Mouse (Mus musculus) gastrocnemius, adult 18-20 months (tissue): Measurements from ENCODE around the gene Nrp1. TPM values are rescaled to one million over a fixed set of nuclear protein-coding genes. Genes with fewer than 3 reads are reported as not detected.

Experiments
- DNase-seq: peaks from one replicate; pipeline ENCODE4 v3.0.0; 2021; ENCODE audit warnings: low spot score
- total RNA-seq, 2 experiments: library from RNA; stranded (reverse); gene quantifications; 2 replicates each; pipeline ENCODE4 v1.2.3; 2021

Gene Nrp1
- total RNA-seq, 2 experiments from 2014 or later = 23.7 to 29.0 TPM

DNA sequence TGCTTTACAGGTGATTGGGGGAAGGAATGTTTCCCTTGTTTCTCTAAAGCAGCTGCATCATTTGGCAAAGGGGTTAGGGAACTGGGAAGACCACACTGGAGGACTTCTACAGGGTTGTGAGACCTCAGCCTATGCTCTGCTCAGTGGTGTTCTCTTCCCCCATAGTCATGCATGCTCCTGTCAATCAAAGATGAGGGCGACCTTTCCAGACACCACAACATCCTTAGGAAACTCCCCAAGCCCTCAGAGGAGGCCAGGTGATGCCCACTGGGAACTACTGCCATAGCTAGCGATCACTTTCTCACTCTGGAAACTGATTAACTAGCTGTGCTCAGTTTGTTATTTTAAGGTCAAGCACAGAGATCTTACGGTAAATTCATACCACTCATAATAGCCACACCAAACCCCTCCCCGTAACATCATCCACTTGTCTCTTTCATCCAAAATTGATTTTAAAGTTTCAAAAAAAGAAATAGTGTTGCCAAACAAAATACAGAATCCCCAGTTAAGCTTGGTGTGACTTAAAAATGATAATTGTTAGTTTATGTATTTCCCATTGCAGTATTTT lies 105.7 kb downstream of the Nrp1 start:
- no peak for DNase-seq

DNA sequence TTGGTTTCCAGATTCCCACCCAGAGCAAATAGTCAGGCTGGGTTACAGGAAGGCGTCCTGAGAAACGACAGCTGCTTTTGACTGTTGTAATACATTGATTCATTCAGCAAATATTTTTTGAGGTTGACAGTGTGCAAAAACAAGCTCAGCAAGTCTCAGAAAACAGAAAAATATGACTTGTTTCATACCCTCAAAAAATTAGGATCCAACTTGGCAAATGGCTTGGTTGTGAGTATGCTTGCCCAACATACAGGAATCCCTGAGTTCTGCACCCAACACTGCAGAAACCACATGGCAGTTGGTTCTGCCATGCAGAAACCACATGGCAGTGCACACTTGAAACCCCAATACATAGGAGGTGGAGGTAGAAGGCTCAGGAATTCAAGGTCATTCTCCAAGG lies 107.1 kb downstream of the Nrp1 start:
- DNase-seq = no peak

DNA sequence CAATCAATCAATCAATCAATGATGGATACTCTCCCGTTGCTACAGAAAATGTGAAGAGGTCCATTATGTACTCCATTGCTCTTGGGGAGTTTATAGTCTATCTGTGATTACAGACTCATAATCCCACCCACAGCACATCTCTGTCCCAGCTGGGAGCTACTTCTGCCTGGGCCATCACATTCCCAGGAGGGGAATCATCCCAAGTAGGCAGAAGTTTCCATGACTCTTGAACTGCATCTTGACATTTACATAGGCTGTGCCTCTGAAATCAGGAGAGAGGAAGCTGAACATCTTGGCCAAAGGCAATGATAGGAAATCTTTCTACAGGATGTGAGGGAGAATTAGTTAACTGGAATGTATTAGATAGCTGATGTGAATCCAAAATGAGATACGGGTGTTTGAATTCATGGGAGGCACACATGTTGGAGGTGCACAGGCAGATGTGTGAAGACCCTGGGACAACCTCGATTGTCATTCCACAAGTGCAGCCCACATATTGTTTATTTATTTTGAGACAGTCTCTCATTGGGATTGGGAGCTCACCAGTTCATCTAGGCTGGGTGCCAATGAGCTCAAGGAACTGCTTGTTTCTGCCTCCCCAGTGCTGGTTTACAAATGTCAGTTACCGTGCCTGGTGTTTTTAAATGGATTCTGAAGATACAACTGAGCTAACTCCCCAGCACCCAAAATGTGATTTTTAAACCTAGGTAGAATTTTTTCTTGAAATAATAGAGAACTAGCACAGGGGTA lies 108.5 kb downstream of the Nrp1 start:
- no peak for DNase-seq

DNA sequence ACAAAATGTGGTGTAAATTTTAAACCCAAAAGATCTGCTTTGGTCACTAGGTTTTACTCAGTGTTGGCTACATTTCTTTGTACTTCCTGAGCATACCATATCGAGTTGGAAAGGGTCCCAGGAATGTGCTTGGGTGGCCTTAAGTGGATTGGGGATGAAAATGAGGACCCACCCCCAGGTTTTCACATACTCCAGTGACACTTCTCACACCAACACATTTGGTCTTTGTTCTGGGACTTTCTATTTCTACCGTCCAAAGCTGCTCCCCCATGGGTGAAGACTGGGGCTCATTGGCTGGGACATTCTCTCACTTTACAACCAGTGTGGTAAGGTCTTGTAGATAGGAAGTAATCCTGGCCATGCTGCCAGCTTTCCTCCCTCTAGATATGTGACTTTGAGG lies 111.7 kb downstream of the Nrp1 start:
- no peak for DNase-seq

DNA sequence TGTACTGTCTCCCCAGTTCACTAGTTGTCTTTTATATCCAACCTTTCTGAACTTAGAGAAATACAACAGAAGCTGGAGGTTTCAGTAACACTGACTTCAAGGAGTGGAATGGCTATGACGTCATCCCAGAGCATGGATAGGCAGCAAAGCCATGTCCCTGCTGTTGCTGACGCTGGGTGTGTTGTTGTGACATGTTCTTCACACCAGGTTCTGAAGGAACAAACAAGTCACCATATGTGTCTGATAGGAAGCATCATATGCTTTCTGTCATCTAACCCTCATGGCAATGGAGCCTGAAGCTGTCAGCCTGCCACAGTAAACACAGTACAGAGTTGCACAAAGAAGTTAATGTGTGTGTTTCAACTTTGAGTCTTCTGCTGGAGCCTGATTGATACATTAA lies 112.8 kb downstream of the Nrp1 start:
- DNase-seq = no peak

DNA sequence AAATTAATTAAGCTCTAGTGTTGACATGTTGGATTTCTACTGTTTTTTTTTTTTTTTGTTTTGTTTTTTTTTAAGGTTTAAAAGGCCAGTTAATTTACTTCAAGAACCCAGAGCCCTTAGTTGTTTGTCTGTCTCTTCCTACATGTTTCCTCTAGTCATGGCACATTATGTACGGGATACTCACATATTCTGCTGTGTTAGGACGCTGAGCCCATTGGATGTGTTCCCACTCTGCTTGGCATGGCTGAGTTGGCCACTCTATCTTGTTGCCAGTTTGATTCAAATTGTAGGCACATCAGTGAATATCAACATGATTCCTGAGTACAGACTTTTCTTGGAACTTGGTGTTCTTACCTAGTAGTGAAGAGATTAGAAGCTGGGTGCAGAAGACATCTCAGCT lies 114.5 kb downstream of the Nrp1 start:
- DNase-seq = no peak

DNA sequence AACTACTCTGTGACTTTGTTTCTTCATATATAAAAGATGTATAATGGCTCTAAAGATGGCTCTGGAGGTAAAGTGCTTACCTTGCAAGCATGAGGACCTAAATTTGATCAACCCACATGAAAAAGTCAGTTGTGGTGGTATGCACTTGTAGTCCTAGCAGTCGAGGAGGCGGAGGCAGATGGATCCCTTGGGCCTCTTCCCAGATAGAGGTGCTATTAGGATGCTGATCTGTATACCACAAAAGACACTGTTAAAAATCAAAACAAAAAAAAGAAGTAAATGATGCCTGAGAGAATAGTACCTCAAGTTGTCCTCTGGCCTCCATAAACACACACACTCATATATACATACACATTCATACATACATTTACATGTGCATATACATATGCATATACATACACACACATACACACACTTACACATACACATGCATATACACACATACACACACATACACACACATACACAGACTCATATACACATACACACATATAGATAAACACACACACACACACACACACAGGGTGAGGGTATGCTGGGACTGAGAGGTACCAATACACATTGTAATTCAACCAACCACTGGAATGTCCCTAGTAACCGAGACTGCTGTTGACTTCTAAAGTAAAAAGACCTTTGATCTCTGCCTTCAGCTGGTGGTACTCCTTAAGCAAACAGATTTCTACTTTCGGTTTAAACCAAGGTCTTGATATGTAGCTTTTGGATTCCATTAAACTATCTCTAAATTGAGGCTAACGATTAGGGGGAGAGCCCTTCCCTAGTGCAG lies 115.2 kb downstream of the Nrp1 start:
- DNase-seq = no peak

DNA sequence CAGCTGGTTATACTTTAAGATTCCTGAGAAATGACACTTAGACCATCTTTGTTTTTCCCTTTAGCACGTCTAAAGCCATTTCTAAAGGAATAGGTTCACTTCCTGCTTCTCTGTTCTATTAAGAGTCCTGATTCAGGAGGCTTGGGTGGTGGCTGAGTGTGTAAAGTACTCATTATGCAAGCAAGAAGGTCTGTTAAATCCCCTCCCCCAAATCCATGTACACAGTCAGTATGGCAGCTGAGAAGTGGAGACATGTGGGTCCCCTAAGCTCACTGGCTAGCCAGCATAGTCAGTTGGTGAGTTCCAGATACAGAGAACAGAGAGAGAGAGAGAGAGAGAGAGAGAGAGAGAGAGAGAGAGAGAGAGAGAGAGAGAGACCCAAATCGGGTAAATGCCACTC lies 116.2 kb downstream of the Nrp1 start:
- no peak for DNase-seq

DNA sequence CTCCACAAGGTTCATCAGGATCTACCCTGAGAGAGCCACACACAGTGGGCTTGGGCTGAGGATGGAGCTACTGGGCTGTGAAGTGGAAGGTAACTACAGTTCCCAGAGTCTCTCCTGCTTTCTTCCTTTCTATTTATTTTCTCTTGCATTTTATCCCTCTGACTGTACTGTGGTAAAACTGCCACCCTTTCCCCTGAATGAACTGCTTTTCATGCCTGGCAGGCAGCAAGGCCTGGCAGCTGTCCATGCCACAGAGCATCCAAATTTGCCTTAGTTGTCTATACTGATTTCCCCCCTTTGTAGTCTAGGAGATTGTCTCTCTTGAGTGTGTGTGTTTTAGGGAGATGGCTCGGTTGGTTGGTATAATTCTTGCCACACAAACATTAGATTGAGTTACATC lies 117.8 kb downstream of the Nrp1 start:
- no peak for DNase-seq

DNA sequence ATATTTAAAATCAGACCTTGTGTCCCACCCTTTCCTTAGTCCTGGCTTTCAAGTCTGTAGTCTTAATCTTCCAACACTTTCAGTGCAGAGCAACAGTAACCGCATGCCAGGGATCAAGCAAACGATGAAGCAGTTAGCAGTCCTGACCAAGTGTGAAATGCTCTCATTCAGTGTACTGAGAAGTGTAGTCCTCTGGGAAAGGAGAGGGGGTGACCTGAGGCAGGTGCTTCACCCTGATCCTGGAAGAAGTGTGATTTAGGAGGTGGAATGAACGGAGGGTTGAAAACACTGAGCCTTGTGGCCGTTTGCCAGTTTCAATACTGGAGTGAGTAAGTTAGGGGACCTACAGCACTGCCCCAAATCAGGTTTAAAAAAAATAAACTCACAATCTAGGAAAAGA lies 119.6 kb downstream of the Nrp1 start:
- no peak for DNase-seq

DNA sequence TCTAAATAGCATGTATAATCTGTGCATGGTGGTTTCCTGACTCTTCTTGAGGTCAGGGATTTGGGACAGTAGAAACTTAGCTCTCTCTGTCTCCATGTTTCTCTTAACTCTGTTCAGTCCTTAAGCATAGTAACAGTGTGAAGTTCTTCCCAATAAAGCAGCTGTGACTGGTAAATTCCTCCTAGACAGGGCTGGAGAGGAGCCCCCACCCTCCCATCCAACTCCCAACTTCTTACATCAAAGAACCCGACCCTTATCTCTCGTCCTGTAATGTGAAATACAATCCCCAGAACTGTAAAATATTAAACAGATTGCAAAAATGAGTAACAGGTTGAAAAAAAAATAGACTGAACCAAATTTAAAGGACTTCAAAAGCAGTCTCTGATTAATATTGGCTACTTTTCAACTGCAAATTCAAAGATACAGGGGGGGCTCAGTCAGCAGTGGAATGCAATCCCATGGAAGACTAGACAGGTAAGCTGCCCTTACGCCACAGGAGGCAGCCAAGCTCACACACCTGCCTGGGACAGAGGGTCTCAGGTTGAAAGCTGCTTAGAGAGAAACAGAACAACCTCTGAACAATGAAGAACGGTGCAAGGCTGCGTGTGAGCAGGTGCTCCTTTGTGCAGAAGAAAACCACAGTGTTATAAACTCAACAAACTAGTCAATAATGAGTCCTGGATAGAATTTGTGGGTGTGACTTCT lies 121.1 kb downstream of the Nrp1 start:
- no peak for DNase-seq

DNA sequence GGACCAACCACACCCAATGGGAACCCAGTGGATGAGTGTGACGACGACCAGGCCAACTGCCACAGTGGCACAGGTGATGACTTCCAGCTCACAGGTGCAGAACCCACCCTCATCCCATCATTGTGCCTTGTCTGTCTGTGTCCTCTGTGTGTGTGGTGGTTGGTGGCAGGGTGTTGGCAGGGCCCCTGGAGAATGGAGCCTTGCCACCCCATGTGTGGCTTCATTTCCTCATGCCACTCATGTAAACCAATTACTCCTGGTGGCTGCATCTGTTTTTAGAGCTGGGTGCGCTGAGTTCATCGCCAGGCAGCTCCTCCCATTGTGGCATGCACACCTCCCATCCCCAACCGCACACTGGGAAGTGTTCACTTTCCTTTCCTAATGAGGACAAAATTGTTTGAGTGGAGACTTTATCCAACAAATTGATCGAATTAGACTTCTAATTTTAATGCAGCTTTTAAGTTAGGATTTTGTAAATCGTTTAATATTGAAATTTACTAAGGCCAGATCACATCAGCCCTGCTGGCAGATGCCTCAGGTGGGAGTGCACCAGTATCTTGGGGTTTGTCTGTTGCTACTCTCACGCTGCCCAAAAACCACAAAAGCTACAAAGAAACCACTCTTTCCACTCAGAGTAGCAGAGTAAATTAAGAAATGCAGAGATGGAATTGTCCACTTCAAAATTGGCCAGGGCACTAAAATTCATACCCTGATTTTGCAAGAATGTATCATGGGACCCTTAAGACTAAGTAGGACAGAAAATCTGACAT lies 122.7 kb downstream of the Nrp1 start:
- no peak for DNase-seq

DNA sequence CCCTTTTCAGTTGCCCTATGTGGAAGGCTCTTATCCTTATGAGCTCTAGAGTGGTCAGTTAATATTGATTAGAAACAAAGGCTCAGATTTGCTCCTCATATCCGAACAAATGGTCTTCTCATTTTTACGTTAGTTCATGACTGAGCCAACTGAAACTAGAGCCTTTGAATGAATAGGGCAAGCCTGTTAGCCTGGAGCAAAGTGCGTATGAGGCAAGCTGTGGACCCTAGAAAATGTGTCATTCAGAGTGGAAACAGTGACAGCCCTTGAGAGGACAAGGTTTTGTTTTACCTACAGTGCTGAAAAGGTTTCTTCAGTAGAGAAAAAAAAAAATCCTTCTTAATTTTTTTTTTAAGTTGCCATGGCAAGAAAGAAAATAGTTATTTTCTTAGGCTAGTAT lies 124.9 kb downstream of the Nrp1 start:
- DNase-seq = no peak

DNA sequence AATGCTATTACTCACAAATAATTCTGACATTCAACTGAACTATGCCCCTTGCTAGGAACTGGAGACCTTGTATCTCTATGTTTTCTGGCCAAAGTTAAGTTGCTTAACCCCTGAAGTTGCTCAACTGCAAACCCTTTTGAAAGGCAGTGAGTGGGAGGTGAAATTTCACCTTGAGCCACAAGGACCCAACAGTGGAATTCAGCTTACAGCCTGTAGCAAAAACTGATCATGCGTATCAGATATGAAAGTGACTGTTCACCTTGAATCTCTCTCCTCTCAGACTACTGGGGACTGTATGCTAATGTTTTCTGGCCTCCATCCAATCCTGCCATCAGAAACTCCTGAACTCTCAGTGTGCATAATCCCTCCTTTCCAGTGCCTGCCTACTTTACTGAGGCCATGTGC lies 126.3 kb downstream of the Nrp1 start:
- no peak for DNase-seq

DNA sequence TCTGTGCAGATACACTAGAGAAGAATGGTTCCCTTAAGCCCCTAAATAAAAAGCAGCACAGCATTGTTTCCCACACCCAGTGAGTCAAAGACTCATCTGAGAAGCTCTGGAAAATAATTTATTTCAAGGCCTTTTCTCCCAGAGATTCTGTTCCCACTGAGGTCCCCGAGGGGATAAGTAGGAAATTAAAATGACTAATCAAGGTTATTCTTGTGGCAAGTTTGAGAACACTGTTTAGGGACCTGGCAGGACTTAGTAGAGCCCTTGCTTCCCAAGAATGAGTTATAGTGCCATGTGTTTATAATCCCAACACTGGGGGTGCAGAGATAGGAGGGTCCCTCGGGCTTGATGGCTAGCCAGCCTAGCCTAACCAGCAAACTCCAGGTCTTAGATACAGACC lies 127.6 kb downstream of the Nrp1 start:
- peak; percentile 32 for DNase-seq

DNA sequence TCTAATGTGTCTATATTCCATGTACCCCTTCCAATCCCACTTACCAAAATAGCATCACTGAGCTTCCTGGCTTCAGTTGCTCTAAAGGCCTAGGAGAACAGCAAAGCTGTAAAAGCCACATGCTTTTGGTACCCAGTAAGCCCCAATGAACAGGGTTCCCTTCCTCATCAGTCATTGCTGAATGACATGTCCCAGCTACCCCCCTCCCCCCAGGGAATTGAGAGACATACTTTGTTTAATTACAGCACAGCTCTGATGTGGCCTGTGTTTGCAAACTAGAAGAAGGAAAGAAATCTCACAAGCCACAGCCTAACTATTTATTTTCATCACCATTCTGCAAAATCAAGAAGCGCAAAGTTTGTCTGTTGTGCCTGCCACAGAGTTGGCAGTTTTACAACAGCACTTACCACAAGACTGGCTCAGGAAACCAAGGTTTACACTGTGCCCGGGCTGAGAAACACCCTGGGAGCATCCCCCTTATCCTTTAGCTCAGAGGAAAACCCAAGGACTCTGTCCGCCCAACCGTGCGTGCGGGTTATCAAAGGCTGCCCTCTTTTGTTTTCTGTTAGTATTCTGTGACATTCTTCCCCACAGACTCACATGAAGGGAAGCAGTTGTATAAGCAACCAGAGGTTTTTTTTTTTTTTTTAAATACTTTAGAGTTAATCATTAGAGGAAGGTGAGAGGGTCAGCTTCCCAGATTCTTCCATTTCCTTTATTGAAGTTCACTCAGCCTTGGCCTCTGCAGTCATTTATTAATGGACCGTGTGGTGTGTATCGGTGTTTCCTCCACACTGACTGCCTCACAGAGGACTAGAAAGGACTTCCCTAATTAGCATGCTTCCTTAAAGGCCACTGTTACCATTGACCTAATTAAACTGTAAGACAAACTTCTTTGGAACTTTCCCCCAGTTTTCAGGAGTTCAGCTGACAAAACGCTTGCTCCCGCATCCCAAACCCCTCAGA lies 129.8 kb downstream of the Nrp1 start:
- no peak for DNase-seq

DNA sequence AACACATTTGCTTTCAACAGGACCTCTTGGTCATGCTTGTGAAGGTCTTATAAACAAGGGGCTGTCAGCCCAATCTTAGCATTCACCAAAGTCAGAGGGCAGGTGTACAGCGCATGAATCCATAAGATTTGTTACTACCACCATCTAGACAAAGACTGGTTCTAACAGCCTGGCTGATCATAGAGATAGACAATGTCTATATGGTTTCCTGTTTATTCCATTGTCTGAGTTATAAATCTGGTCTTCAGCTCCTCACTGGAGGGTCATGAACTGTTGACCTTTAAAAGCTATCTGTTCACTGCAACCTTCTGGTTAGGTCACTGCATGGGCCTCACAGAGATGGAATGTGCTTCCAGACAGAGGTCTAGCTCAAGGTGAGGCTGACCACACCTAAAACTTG lies 130.9 kb downstream of the Nrp1 start:
- DNase-seq = no peak

DNA sequence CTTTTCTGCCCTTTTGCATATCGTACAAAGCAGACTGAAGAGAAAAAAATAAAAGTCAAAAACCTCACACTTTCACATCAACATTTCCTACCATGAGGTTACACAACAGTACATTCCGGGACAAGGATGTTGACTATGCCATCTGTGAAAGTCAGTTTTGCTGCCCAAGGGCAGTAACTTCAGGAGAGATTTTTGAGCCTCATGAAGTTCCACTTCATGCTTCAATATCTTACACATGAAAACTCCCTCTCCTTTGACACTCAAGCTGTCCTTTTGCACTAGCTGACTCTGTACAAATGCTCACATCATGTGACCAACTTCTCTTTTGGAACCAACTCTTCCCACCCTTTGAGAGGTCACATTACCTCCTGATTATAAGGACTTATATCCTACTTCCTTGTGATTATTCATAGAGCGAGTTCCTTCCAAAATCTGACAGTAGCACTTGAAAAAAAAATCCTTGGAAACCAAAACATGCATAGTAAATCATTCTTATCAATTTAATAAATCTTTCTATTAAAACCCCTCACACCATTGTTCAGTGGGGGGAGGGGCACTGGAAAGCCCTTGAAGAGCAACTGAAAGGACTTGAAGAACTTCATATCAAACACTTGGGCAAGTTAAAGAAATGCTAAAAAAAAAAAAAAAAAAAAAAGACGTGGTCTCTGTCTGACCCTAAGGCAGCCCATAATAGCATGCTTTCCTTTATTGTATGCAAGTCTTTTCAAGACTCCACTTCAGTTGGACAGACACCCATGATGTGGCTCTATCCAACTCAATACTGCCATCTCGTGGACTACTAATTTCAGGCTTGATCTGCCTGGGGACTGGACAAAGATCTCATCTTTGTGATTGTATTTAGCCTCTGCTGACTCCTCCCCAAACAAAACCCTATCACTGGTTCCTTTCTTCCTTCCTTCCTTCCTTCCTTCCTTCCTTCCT lies 133.0 kb downstream of the Nrp1 start:
- peak; percentile 84 for DNase-seq

DNA sequence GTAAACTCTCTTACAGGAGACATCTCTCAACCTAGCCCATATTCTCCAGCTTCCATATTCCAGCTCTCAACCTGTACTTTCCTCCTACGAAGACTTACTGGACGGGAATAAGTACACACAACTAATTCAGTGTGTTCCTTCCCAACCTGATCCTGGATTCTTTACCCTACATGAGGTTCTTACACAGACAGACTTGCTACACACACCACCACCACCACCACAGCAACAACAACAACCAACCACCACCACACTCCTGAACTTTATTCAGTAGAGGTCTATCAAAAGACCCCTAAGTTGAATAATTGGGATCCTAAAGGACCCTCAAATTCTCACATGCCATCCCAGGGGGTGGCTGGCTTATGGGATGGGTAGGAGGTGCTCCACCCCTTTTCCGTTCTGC lies 135.4 kb downstream of the Nrp1 start:
- no peak for DNase-seq
